Mouse (Mus musculus) spleen, adult 18-20 months (tissue): Measurements from ENCODE around the gene Ccdc155.
"Not testable (repeated sequence)": the region's sequence is repeated elsewhere in the genome, so short reads cannot be mapped to it uniquely, and the experiment has no call there.

Experiments used
- DNase-seq, 2 experiments: peaks; one replicate each; pipeline ENCODE4 v3.0.0; 2022; ENCODE audit warnings: mixed read lengths in 2 of 2

Gene Ccdc155

GRCm38 (mm10) chr7:45162551-45162950, 42.1 kb downstream of the Ccdc155 start:
- no peak for DNase-seq

DNA sequence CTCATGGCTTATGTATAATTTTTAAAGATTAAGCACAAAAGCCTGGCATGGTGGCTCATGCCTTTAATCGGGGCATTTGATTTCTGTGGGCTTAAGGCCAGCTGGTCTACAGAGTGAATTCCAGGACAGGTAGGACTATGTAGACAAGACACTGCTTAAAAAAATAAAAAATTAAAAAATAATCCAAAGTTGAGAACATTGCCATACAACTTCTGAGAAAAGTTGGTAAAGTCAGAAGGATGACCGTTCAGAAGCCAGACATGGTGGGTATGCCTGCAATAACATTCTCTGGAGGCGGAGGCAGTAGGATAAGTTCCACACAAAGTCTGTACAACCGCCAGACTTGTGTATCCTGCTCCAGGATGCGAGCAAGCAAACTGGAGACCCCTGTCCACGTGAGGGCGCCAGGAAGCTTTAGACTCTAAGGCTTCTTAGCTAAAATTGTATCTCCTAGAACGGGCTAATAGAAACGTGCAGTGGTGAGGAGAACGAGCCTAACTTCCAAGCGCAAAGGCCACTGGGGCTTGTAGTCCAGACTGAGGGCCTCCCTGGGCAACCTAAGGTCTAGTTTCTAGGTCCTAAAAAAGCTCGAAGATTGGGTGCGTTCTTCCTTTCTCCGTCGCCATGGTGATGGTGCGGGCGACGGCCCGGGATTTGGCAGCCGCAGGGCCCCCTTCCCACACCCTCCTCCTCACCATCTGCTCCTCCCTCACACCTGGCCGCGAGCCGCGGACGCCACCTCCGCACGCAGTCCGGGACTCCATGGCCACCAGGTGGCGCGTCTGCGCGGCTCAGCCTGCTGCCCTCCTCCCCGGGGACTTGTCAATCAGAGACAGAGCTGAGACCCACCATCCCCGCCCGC, 42.8 kb downstream of the Ccdc155 start:
- DNase-seq, result peak; percentile 79 to 91

DNA sequence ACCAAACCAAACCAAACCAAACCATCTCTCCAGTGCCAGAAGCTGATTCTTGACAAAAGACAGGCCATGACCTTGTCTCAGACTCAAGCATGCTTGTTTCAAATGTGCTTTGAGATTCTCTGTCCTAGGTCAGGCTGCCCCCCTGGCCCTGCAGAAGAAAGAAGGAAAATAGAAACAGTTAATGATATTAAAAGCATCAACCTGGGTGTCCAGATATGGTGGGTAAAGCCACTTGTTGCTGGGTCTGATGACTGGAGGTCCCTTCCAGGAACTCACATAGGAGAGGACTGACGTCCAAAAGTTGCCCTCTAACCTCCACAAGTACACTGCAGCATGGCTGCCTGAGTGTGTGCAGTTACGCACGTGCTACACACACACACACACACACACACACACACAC, 43.8 kb downstream of the Ccdc155 start:
- no peak for DNase-seq

- DNase-seq, result no peak
Observed at GRCm38 (mm10) chr7:45160316-45160800, 44.3 kb downstream of the Ccdc155 start.

DNA sequence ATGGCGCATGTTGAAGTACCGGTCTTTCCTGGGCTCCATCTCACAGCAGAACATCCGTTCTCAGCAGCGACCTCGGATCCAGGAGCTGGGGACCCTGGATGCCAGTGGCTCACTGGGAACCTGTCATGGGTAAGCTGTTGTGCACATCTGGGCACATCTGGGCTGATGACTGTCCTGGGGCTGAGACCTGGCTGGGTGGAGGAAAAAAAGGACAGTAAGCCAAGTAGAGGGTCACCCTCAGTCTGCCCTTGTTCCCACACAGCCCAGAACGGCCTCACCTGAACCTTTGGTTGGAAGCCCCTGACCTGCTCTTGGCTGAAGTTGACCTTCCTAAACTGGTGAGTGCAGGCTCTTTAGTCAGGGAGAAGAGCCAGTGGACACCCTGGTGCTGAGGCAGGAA, 45.7 kb downstream of the Ccdc155 start:
- DNase-seq, result no peak

GRCm38 (mm10) chr7:45157459-45157858, 47.2 kb downstream of the Ccdc155 start:
- DNase-seq, result no peak

GRCm38 (mm10) chr7:45156206-45156605, 48.5 kb downstream of the Ccdc155 start:
- no peak for DNase-seq

GRCm38 (mm10) chr7:45155590-45155989, 49.1 kb downstream of the Ccdc155 start:
- no peak for DNase-seq

- peak; percentile 29 to 38 for DNase-seq
Observed at GRCm38 (mm10) chr7:45154993-45155514, 49.6 kb downstream of the Ccdc155 start.

DNA sequence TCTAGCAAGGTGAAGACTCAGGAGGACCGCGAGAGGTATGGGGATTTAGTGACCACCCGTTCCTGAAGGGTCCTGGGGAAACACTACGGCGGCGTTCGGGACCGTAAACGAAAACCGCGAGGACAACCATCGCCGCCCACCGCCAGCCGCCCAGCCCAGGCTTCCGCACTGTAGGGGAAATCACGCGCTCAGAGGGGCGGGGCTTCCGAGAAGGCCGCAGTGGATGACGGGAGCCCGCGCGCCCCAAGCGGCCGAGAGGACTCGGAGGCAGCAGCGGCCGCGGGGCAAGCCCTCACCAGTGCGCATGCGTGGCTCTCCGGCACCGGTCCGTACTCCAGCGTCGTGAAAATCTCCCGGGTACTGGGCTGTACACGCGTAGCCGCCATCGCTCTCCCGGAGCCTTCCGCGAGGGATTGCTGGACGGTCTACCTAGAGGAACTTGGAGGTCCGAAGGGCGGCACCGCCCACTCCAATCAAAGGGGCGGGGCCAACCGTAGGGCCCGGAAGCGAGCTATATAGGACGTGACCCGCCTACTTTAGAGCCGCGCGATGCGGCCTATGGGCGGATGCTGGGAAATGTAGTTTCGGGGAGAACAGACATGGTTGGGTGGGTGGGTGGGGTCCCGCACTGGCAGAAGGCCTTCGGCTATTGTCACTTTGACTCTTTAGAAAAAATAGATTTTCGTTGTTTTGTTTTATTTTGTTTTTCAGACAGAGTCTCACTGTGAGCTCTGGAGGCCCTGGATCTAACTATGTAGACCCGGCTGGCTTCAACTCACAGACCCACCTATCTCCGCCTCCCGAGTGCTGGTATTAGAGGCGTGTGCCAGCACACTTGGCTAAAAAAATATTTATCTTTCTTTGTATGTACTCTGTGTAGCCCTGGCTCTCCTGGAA, 50.3 kb downstream of the Ccdc155 start, which contains the start of the genes Pih1d1 and Aldh16a1:
Gene Pih1d1, plus strand, starts transcription at position 208 of the 897 bp plus-strand sequence.
Gene Aldh16a1, minus strand, starts transcription at position 489 of the 897 bp plus-strand sequence.
- DNase-seq, result peak; percentile 94 to 98

DNA sequence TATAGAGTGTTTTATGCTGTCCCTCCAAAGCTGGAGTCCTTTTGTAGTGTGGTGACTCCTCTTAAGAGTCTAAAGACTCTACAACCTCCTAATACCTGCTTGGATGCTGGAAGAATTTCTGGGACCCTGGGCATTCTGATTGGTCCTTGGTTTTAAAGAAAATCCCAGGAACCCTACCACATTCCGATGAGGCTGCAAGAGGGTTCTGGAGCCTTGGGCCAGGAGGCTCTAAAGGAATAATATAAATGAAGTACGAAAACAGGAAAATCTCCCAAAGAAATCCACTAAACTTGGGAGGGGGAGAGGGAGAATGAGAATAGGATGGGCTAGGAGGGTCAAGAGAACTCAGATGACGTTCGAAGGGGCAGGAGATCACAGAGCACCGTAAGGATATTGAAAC, 51.1 kb downstream of the Ccdc155 start:
- DNase-seq, result no peak

- DNase-seq, result not testable (repeated sequence)
Observed at GRCm38 (mm10) chr7:45153052-45153451, 51.6 kb downstream of the Ccdc155 start.

DNA sequence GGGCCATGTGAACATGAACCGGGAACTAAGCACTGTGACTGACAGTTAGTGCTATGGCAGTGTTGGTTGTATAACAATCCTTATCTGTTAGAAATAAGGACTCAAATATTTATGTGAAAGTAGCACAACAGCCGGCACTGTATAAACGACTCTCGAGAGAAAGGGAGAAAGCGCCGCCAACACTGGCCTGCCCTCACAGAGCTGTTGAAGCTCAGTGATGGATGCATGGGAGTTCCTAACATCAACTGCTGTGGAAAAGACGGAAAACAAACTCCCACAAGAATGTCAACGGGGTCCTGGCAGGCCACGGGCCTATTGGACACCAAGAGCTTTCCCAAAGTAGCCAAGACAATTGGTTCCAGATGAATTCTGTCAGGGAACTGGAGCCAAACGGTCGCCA, 53.4 kb downstream of the Ccdc155 start:
- no peak for DNase-seq

GRCm38 (mm10) chr7:45150321-45150720, 54.4 kb downstream of the Ccdc155 start:
- no peak for DNase-seq

GRCm38 (mm10) chr7:45149545-45149944, 55.1 kb downstream of the Ccdc155 start:
- DNase-seq, result no peak

GRCm38 (mm10) chr7:45148534-45149098, 56.1 kb downstream of the Ccdc155 start:
- no peak for DNase-seq

- DNase-seq, result no peak
Observed at GRCm38 (mm10) chr7:45147899-45148298, 56.8 kb downstream of the Ccdc155 start.

DNA sequence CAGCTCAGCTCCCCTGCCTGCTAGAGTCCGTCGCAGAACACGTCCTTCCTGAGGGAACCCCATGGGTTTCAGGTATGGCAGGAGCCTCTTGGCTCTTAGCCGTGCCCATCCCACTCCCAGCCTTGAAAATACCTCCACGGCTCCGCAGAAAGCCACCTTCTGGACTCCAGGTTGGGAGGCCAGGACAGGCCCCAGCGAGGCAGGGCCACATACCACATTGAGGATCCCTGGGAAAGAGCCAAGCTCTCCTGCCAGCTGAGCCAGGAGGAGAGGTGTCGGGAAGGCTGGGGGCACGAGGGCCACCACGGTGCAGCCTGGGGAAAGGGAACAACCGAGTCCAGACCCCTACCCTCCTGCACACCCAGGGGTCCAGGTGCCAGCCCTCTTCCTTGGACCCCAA, 57.4 kb downstream of the Ccdc155 start:
- DNase-seq, result no peak

- no peak for DNase-seq
Observed at GRCm38 (mm10) chr7:45145460-45145859, 59.2 kb downstream of the Ccdc155 start.

- DNase-seq, result no peak
Observed at GRCm38 (mm10) chr7:45144368-45145174, 60.1 kb downstream of the Ccdc155 start.

DNA sequence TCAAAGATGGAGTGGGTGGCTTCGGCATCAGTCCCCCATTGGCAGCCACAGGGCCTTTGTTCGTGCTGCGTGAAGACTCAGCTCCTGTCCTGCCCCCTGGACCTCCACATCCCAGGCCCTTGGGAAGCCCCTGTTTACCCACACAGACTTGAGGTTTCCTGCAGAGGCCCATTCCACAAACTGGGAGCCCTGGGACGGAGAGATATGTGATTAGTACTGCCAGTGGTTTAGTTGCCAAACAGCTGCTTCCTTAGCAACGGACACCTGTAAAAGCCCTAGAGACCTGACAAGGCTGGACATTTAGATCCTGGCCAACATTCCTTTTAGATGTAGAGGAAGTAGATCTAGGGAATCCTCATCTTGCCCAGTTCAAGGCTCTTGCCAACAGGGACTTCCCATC, 62.8 kb downstream of the Ccdc155 start:
- no peak for DNase-seq

DNA sequence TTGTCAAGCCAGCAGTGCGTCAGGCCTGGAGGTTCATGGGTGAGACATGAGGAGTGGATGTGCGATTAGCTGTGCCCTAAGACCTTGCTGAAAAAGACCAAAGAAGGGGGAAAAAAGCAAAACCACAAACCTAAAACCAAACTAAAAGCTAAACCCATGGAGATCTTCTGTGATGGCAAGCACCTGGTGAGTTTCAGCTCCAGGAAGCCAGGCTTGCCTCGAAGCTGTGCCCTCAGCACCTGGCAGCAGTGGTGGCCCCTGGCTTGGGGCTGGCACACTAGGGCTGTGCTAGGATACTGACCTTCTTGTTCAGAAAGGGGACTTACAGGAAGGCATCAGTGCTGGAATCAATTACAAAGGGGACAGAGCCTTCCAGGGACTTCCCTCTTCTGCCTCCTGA, 63.4 kb downstream of the Ccdc155 start:
- no peak for DNase-seq
